Mouse (Mus musculus): Measurements from ENCODE around the gene Ttc23. TPM values are rescaled to one million over a fixed set of nuclear protein-coding genes. Genes with fewer than 3 reads are reported as not detected.

Gene Ttc23
- polyA plus RNA-seq, 1 experiment: 0.10 TPM

DNA sequence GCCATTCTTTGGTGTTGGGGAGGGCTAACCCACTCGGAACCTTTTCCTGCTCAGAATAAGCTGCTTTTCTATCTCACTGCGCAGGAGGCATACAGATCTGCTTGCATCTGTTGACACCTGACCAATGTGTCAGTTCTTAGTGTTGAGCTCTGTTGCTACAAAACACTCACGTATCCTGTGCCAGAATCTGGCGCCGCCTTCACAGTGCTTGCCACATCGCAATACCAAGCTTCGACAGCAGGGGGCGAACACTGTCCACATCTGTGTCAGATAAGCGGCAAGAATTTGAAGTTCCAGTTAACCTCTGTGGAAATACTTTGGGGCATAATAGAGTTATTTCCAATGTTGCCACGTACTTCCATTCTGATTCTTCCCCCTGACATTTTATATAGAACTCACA lies 25.4 kb downstream of the Ttc23 start:
- TF ChIP-seq GATA1 (IDR thresholded peaks at IDR 0.05; ENCODE audit: low read length): no peak

DNA sequence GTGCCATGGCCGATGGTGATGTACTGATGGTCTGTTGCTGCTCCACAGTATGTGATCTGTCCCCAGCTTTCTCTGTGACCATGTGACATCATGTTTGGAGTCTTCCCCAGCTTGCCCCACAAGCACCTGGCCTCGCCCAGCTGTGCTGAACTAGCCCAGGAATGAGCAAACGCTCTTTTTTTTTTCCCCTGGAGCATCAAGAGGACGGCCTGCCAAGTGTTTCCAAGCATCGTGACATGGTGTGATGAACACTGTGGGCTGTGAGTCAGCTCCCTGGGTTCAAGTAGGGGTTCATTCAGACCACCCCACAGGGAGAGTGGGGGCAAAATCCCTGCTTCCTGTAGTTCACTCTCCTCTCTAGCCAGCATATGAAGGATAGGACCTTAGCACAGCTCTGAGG lies 26.4 kb downstream of the Ttc23 start:
- no peak for TF ChIP-seq GATA1 (IDR thresholded peaks at IDR 0.05; ENCODE audit: low read length)

DNA sequence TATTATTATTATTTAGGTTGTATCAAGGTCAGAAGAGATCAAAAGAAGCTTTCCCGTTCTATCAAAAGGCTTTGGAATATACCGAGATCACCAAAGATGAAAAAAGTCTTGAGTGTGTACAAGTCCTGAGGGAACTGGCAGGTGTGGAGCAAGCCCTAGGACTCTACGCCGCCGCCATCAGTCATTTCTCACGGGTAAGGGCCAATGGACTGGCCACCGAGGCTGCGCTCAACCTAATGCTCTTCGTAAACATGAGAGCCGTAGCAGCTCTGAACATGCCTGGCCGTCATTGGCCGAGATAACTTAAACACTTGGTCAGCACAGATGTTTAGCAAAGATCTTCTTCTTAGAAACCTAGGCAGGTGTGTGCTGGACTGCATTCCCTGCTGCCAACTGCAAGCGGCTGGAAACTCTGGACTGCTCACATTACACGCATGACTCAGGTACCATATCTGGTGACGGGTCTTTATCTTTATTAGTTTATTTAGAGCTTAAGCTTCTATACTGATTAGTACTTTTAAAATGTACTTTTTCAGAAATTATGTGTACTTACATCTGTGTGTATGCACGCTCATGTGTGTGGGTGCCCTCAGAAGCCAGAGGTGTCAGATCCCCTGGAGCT lies 31.8 kb downstream of the Ttc23 start:
- no peak for TF ChIP-seq GATA1 (IDR thresholded peaks at IDR 0.05; ENCODE audit: low read length)

DNA sequence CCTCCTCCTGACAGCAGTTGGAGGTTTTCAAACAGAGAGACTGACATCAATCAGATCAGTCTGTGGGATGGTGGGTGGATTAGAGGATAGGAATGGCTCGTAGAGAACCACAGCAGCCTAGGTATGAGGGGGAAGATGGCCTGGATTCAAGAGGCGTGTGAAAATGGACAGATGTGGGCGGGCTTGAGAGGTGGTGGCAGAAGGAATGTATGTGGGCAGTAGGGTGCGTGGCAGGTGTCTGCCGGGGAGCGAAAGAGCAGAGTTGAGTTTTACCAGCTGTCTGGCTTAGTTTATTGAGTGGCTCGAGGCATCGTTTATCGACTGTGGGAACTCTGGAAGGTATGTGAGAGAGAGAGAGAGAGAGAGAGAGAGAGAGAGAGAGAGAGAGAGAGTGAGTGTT lies 33.9 kb downstream of the Ttc23 start:
- TF ChIP-seq GATA1 (IDR thresholded peaks at IDR 0.05; ENCODE audit: low read length): no peak

DNA sequence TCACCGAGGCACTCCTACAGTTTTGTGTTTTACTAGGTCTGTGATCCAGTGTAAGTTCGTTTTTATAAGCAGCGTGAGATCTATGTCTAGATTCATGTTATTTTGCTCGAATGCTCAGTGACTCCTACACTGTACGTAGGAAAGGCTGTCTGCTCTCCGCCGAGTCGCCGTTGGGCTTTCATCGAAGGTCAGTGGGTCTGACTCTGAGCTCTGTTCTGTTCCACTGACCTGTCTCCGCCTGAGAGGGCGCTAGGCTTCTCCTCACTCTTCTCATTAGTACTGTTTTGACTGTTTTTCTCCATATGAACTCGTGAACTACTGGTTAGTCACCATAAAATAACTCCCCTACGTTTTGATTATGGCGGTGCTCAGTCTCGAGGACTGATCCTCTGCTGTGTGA lies 35.8 kb downstream of the Ttc23 start:
- TF ChIP-seq GATA1 (IDR thresholded peaks at IDR 0.05; ENCODE audit: low read length): no peak

DNA sequence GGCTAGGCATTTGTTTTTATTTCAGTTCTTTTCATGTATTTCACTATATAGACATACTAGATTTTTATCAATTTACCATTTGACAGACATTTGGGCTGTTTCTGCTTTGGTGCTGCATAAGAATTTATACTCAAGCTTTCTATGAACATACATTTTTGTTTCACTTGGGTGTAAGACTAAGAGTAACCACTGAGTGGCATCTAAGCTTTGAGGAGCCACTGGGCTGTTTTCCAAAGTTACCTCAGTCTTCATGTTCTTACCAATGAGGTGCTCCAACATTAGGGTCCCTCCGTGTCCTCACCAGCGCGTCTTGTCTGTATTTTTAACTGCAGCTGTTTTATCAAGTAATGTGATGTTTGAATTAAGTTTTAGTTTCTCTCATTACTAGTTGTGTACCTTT lies 39.3 kb downstream of the Ttc23 start:
- TF ChIP-seq GATA1 (IDR thresholded peaks at IDR 0.05; ENCODE audit: low read length): no peak

DNA sequence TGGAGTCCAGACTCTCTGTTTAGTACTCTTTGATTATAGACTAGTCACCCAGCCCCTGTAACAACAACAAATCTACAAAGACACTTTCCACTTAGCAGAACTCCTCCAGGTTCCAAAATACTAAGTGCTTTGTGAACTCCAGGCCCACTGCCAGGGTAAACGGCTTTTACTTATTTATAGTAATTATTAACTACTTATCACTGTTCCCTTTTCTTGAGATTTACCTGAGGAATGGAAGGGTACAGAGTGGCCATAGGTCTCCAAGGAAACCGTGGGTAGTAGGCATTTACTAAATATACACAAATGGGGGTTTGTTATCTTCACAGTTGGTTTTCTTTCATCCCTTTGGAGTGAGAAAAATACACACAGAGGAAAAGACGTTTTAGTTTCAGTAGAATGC lies 41.1 kb downstream of the Ttc23 start:
- no peak for TF ChIP-seq GATA1 (IDR thresholded peaks at IDR 0.05; ENCODE audit: low read length)

DNA sequence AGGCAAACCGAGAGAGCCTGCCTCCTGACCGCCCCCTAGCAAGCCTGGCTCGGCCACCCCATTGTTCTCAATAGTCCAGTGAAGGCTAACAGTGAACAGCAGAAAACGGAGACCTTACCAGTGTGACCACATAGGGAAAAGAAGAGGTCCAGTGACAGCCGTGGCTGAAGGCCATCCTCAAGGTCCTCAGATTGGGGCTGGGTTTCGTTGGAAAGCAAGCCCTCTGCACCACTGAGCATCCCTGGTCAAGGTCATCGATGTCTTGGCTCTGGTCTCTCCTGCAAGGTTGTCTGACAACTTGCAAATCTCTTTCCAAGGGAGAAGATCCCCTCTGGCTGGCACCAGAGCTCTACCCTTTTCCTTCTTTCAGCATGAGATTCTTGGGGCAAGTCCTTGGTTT lies 42.6 kb downstream of the Ttc23 start:
- no peak for TF ChIP-seq GATA1 (IDR thresholded peaks at IDR 0.05; ENCODE audit: low read length)

DNA sequence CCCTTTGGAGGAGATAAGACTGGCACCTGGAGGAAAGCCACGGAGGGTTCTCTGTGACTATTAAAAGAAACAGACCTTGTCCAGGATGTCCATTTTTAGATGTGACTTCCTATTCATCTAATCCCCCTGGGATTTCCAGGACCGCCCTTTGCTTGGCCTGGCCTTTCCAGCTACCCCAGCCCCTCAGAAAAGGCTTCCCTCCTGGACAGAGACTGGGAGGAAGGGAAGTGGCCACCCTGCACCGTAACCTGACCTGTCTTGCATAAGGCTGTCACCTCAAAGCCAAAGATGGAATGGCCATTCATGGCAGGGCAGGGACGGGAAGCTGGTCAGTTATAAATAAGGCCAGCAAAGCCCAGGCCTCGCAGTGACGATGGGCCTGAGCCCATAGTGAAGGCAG lies 43.8 kb downstream of the Ttc23 start:
- TF ChIP-seq GATA1 (IDR thresholded peaks at IDR 0.05; ENCODE audit: low read length): no peak

DNA sequence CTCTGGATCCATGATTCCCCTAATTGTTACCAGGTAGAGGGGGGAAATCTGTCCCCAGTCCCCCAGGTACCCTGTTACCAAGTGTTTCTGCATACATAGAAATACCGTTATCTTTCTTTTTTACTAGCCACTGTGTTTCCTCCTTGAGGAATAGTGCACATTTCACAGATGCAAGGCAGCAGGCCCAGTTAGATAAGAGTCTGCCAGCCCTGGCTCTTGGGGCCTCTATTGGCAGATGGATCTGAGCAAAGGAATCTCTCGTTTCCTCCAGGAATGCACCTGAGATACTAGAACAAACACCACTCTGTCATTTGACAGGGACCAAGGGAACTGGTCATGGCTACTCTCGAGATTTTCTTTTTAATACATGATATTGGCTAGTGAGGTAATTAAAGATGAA lies 44.9 kb downstream of the Ttc23 start:
- TF ChIP-seq GATA1 (IDR thresholded peaks at IDR 0.05; ENCODE audit: low read length): no peak

DNA sequence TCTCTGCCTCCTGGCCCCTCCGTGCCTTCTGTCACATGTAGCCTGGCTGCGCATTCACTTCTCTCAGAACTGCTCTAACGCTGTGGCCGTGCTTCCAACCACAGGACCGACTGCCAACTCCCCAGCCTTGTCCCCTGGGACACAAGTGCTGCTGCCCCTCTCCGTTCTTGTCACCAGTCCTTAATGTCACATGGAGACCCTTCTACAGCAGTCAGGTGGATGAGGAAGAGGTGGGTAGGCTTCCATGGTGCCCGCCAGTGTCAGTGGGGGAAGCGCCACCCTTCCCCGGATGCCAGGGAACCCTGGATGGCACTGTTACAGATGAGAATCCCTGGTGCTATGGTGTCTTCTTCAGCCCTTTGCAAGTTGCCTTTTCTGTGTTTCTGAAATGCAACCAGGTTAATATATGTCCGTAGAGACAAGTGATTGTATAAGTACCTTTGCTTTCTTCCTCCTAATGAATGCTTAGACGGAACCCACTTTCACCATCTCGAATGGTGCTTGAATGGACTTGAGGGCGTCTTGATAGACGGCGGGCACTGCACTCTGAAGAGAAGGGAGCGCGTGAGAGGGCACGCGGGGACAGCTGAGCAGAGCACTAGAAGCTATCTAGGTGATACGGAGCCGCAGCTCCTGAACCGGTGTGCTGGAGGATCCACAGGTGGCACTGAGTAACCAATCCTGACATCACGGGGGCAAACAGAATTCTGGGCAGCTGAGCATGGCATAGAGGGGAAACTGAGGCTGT lies 45.8 kb downstream of the Ttc23 start:
- no peak for TF ChIP-seq GATA1 (IDR thresholded peaks at IDR 0.05; ENCODE audit: low read length)

DNA sequence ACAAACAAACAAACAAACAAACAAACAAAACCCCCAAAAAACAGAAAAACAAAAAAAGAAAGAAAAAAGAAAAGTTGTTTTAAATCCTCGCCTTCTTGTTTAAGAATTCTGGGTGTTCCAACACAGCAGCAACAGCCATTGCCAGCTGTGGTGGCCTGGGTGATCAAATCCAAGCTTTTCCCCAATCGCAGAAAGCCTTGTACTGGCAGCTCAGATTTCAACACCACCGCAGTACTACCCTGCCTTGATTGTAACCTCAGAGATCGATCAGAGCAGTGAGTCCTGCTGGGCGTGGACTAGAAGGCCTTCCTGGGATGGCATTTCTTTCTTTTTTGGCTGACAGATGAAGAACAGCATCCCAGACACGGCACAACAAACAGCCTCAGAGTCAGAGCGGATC lies 48.7 kb downstream of the Ttc23 start:
- TF ChIP-seq GATA1 (IDR thresholded peaks at IDR 0.05; ENCODE audit: low read length): no peak

DNA sequence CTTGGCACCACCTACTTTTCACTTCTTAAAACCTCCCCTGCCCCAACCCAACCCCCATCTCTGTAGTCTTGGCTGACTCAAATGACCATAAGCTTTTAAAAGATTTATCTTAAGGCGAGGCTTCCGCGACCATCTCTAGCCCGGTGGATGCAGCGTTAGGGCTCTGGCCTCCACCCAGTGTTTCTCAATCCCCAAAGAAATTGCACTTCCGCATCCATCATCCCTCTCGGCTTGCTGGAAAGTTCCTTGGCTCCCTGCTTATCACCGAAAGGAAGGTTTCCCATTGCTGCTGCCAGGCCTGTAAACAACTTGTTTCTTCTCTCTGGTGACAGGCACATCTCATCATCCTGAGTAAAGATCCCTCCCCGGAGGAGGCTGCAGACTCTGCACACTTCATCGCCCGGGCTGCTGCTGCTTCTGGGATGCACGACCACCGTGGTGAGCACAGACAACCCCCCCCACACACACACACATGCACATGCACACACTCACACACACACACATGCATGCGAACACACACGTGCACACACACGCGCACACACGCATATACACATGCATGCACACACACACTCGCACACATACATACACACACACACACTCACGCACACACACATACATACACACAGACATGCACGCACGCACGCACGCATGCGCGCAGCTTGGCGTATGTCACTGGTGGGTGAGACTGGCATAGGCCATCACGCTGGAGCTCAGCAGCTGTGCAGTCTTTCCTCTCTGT lies 50.9 kb downstream of the Ttc23 start:
- no peak for TF ChIP-seq GATA1 (IDR thresholded peaks at IDR 0.05; ENCODE audit: low read length)

DNA sequence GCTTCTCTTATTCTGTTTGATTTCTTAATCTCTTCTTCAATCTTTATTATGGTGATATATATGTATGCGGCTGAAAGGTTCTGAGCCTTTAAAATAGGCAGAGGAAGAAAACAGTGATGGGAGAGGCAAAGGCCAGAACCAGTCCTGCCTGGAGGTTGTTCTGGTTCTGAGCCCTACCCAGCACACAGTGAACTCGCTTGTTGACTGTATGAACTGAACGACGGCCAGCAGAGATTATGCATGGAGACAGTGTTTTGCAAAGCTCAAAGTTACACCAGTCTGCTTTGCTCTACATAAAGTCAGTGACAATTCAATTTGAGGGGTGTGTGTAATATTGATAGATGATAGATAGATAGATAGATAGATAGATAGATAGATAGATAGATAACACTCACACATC lies 52.1 kb downstream of the Ttc23 start:
- no peak for TF ChIP-seq GATA1 (IDR thresholded peaks at IDR 0.05; ENCODE audit: low read length)

DNA sequence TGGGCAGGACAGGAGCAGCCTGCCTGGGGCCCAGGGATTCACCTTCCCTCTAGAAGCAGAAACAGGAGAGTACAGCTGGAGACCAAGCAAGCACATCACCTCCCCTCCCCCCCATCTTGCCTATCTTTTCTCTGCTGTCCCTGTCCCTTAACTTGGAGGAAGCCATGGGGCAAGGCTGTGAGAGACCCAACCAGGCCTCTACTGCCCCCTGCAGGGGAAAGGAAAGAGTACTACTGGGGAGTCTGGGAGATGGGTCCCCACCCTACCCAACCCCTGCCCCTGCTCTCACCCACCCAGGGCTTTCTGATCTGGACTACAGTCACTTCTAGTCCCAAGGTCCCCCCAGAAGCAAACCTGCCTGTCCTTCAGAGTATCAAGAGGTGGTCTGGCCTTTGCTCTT lies 53.6 kb downstream of the Ttc23 start:
- TF ChIP-seq GATA1 (IDR thresholded peaks at IDR 0.05; ENCODE audit: low read length): no peak

DNA sequence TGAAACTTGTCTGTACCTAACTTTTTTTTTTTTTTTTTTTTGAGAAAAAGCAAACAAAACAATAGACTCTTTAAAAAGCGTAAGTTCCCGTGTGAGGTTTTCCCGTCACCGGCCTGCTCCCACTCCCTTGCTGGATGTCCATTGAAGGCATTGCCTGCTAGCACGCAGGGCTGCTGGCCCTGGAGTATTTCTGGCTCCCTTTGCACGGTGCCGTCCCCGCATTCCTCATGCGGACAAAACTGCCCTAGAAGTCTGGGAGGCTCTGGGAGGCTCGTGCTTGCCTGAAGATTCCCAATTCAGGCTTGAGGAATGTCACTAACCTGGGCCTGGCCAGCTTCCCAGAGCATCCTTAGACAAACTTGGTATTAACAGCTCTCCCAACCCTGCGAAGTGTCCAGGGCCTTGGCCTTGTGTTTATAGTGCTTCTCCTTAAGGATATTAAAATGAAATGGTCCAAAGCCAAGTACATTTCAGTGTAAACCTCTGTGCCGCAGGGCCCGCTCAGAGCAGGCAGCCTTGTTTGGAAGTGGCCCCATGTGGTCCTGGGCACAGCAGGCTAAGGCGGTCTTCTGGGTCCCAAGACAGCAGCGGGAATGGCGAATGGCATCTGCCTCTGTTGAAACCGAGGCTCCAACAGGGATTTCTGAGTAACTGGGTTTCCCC lies 54.2 kb downstream of the Ttc23 start:
- TF ChIP-seq GATA1 (IDR thresholded peaks at IDR 0.05; ENCODE audit: low read length): no peak

Measured in G1E-ER4 (cell line).